Mouse (Mus musculus): ENCODE measurements around the gene Olfm2.

DNA sequence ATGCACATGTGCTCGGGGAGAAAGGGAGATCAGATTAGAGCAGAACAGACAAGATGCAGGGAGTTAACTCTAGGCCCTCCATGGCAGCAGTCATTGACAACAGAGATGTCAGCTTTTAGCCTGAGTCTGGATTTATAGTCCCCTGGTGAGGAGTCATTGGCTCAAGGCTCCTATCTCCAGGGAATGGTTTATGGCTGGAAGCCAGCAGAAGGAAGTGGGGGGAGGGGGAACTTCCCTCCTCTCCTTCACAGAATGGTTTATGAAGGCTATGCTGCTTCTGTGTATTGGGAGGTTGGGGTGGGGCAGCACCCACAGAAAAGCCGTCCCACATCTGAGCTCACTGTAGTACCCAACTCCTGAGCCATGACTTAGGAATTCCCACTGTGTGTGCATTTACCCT, 24.6 kb downstream of the Olfm2 start:
- TF ChIP-seq POLR2A (IDR thresholded peaks at IDR 0.05; ENCODE audit: insufficient read length, low read depth), result no peak
- no peak for TF ChIP-seq REST (IDR thresholded peaks at IDR 0.05; ENCODE audit: insufficient read depth, insufficient read length)
- no peak for TF ChIP-seq MYOD1 (IDR thresholded peaks at IDR 0.05; ENCODE audit: control insufficient read depth in 1 of 3, insufficient read length in 2 of 3, low read depth in 2 of 3)
- TF ChIP-seq USF1 (IDR thresholded peaks at IDR 0.05; ENCODE audit: low read depth), result no peak
- no peak for TF ChIP-seq MAX (IDR thresholded peaks at IDR 0.05; ENCODE audit: low read depth)
- TF ChIP-seq TCF12 (IDR thresholded peaks at IDR 0.05; ENCODE audit: insufficient read depth, poor library complexity, severe bottlenecking), result no peak
- TF ChIP-seq SRF (IDR thresholded peaks at IDR 0.05; ENCODE audit: control insufficient read depth, insufficient read length, low read depth), result no peak

All from myocyte (in vitro differentiated cells).